Mouse (Mus musculus): ENCODE measurements around the gene Zfhx3. TPM values are rescaled to one million over a fixed set of nuclear protein-coding genes. Genes with fewer than 3 reads are reported as not detected.

Zfhx3 gene
- polyA plus RNA-seq, 1 experiment: 17.1 TPM

- Histone ChIP-seq H3K27ac (ENCODE audit: insufficient read depth, low read depth, low read length) (no peak overlapping the region), H3K4me1 (ENCODE audit: control insufficient read depth, insufficient read depth, low read length) (no peaks in the 10 kb centered on the region), H3K4me3 (ENCODE audit: insufficient read depth, low read length) (no peak overlapping the region)
- TF ChIP-seq POLR2A (IDR thresholded peaks at IDR 0.05; ENCODE audit: borderline replicate concordance, low read depth, low read length): no peak
- no peak for TF ChIP-seq CTCF (IDR thresholded peaks at IDR 0.05; ENCODE audit: low read depth, low read length)
Measured at GRCm38 (mm10) chr8:108956416-108956815, 1014.0 kb downstream of the Zfhx3 start.

- no peak overlapping the region for H3K4me3 ChIP-seq (ENCODE audit: insufficient read depth, low read length)
- H3K27ac ChIP-seq (ENCODE audit: insufficient read depth, low read depth, low read length): no peak overlapping the region
- TF ChIP-seq CTCF (IDR thresholded peaks at IDR 0.05; ENCODE audit: low read depth, low read length) (no peak), POLR2A (IDR thresholded peaks at IDR 0.05; ENCODE audit: borderline replicate concordance, low read depth, low read length) (no peak)
- no peaks in the 10 kb centered on the region for H3K4me1 ChIP-seq (ENCODE audit: control insufficient read depth, insufficient read depth, low read length)
Measured at GRCm38 (mm10) chr8:108962516-108962915, 1020.1 kb downstream of the Zfhx3 start.

DNA sequence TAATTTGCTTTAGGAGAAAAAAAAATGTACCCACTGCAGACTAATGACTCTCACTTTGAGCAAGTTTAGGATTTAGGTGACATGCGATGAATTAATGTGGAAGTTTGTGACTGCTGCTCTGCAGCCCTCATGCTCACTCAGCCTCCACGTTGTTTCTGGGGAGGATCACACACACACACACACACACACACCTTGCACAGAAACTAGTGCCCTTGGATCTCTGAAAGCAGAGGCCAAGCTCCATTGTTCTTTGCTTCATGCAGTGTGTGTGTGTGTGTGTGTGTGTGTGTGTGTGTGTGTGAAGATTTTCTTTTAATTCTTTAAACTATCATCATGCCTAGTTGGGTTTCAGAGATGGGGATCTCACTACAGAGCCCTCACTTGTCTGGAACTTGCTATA, 1020.7 kb downstream of the Zfhx3 start:
- H3K4me3 ChIP-seq (ENCODE audit: insufficient read depth, low read length): no peak overlapping the region
- H3K27ac ChIP-seq (ENCODE audit: insufficient read depth, low read depth, low read length): no peak overlapping the region
- H3K4me1 ChIP-seq (ENCODE audit: control insufficient read depth, insufficient read depth, low read length): no peaks in the 10 kb centered on the region
- no peak for TF ChIP-seq POLR2A (IDR thresholded peaks at IDR 0.05; ENCODE audit: borderline replicate concordance, low read depth, low read length)
- no peak for TF ChIP-seq CTCF (IDR thresholded peaks at IDR 0.05; ENCODE audit: low read depth, low read length)

- Histone ChIP-seq H3K27ac (ENCODE audit: insufficient read depth, low read depth, low read length) (no peak overlapping the region), H3K4me1 (ENCODE audit: control insufficient read depth, insufficient read depth, low read length) (no peaks in the 10 kb centered on the region), H3K4me3 (ENCODE audit: insufficient read depth, low read length) (no peak overlapping the region)
- TF ChIP-seq POLR2A (IDR thresholded peaks at IDR 0.05; ENCODE audit: borderline replicate concordance, low read depth, low read length): no peak
- no peak for TF ChIP-seq CTCF (IDR thresholded peaks at IDR 0.05; ENCODE audit: low read depth, low read length)
Measured at GRCm38 (mm10) chr8:108966041-108966440, 1023.6 kb downstream of the Zfhx3 start.

DNA sequence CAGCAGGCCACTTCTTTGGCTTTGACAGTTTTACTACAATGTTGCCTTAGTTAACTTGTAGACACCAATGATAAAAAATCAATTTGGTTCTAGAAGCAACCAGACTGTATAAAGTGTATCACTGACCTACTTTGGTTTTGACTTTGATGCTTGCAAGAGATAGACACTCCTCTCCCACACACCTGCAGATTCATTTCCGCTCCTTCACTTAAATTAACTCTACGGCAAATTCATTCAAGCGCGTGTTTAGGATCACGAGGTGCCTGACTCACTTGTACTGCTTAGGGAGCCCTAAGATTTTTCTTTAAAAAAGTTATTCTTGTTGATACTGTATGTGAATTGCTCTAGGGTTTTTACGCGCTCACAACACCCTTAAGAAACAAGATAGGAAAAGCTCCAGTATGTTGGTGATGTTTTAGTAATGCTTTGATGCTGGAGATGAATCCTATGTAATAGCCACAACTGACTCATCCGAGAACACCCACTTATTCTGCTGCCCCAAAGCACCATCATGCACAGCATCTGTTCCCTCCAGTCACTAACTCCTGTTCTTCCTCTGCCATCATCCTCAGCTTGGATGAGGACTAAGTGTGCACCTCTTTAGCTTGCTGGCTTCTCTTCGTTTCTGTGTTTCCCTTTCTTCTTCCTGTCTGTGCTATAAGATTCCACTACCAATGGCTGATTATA, 1031.3 kb downstream of the Zfhx3 start:
- no peaks in the 10 kb centered on the region for H3K4me1 ChIP-seq (ENCODE audit: control insufficient read depth, insufficient read depth, low read length)
- H3K4me3 ChIP-seq (ENCODE audit: insufficient read depth, low read length): no peak overlapping the region
- H3K27ac ChIP-seq (ENCODE audit: insufficient read depth, low read depth, low read length): no peak overlapping the region
- TF ChIP-seq CTCF (IDR thresholded peaks at IDR 0.05; ENCODE audit: low read depth, low read length) (no peak), POLR2A (IDR thresholded peaks at IDR 0.05; ENCODE audit: borderline replicate concordance, low read depth, low read length) (no peak)

DNA sequence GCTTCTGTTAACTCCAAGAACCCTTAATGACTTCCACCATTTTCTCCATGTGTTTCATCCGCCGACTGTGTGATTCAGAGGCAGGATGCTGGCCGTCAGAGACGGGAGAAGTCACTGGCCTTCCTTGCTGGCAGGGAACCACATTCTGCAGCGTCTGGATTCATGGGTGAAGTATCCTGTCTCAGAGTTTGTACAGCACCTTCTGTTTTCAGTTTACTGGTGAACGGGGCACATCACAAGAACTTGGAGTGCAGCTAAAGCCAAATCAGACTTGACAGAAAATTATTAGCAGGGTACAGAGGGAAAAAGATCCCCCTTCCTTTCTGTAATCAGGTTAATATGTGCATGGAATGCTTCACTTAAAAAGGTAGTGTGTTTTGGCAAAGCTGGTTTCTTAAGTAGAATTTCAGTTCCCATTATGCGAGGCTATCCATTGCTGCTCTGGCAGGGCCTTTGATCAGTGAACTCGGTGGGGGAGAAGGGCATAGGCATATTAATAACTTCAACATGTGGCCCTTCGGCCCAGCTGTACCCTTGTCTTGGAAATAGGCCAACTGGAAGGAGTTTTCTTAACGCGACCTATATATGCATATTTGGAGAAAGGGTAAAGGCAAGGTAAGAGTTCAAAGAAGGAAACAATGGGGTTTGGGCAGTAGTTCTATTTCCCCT, 1035.4 kb downstream of the Zfhx3 start:
- no peak overlapping the region for H3K4me3 ChIP-seq (ENCODE audit: insufficient read depth, low read length)
- H3K4me1 ChIP-seq (ENCODE audit: control insufficient read depth, insufficient read depth, low read length): no peaks in the 10 kb centered on the region
- TF ChIP-seq CTCF (IDR thresholded peaks at IDR 0.05; ENCODE audit: low read depth, low read length): no peak
- H3K27ac ChIP-seq (ENCODE audit: insufficient read depth, low read depth, low read length): no peak overlapping the region

GRCm38 (mm10) chr8:108978362-108978750, 1035.9 kb downstream of the Zfhx3 start:
- no peak for TF ChIP-seq POLR2A (IDR thresholded peaks at IDR 0.05; ENCODE audit: borderline replicate concordance, low read depth, low read length)
- no peak for TF ChIP-seq CTCF (IDR thresholded peaks at IDR 0.05; ENCODE audit: low read depth, low read length)
- Histone ChIP-seq H3K4me1 (ENCODE audit: control insufficient read depth, insufficient read depth, low read length) (no peaks in the 10 kb centered on the region), H3K27ac (ENCODE audit: insufficient read depth, low read depth, low read length) (no peak overlapping the region), H3K4me3 (ENCODE audit: insufficient read depth, low read length) (no peak overlapping the region)

- Histone ChIP-seq H3K4me1 (ENCODE audit: control insufficient read depth, insufficient read depth, low read length) (no peaks in the 10 kb centered on the region), H3K4me3 (ENCODE audit: insufficient read depth, low read length) (no peak overlapping the region), H3K27ac (ENCODE audit: insufficient read depth, low read depth, low read length) (no peak overlapping the region)
- TF ChIP-seq CTCF (IDR thresholded peaks at IDR 0.05; ENCODE audit: low read depth, low read length): no peak
- no peak for TF ChIP-seq POLR2A (IDR thresholded peaks at IDR 0.05; ENCODE audit: borderline replicate concordance, low read depth, low read length)
Measured at GRCm38 (mm10) chr8:108984904-108985303, 1042.5 kb downstream of the Zfhx3 start.

- H3K27ac ChIP-seq (ENCODE audit: insufficient read depth, low read depth, low read length): no peak overlapping the region
- H3K4me1 ChIP-seq (ENCODE audit: control insufficient read depth, insufficient read depth, low read length): no peaks in the 10 kb centered on the region
- H3K4me3 ChIP-seq (ENCODE audit: insufficient read depth, low read length): no peak overlapping the region
- TF ChIP-seq POLR2A (IDR thresholded peaks at IDR 0.05; ENCODE audit: borderline replicate concordance, low read depth, low read length): no peak
- no peak for TF ChIP-seq CTCF (IDR thresholded peaks at IDR 0.05; ENCODE audit: low read depth, low read length)
Measured at GRCm38 (mm10) chr8:108989841-108990240, 1047.4 kb downstream of the Zfhx3 start.

DNA sequence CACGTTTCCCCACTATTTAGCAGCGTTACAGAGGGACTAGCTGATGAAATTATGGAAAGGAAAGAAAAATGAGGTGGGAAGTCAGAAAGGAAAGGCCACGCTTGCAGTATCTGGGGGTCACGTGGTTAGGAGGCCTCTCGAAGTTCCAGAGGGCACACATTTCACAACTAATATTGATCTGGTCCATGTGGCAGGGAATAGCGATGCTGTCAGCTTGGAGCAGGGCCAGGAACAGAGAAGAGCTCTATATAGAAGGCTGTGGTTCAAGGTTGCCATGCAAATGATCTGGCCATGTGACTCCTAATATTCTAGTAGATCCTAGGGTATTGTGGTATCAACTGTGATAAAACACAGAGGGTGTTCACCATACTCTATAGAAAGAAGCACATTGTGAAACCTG, 1048.1 kb downstream of the Zfhx3 start:
- no peaks in the 10 kb centered on the region for H3K4me1 ChIP-seq (ENCODE audit: control insufficient read depth, insufficient read depth, low read length)
- H3K4me3 ChIP-seq (ENCODE audit: insufficient read depth, low read length): no peak overlapping the region
- TF ChIP-seq POLR2A (IDR thresholded peaks at IDR 0.05; ENCODE audit: borderline replicate concordance, low read depth, low read length) (no peak), CTCF (IDR thresholded peaks at IDR 0.05; ENCODE audit: low read depth, low read length) (no peak)
- no peak overlapping the region for H3K27ac ChIP-seq (ENCODE audit: insufficient read depth, low read depth, low read length)
